Mouse (Mus musculus) midbrain, embryonic 16.5 days (tissue): Measurements from ENCODE around the gene Wapl. TPM values are rescaled to one million over a fixed set of nuclear protein-coding genes. Genes with fewer than 3 reads are reported as not detected.

Experiments used
- ATAC-seq: fragments of 200-750 bp; cut with Nextera tagmentation; 2 replicates; pipeline ENCODE4 v1.8.0; 2017; ENCODE audit warnings: moderate TSS enrichment
- H3K27ac ChIP-seq: fragments of 300-500 bp; sonication (generic); 2 replicates; pipeline ENCODE4 v1.5.1; 2014; ENCODE audit warnings: mild to moderate bottlenecking, low read length, mixed read lengths
- H3K27me3 ChIP-seq: fragments of 300-500 bp; sonication (generic); 2 replicates; pipeline ENCODE4 v1.6.1; 2014; ENCODE audit warnings: low read depth, low read length, mixed read lengths; ENCODE audit not compliant: control insufficient read depth, insufficient read depth
- H3K36me3 ChIP-seq: fragments of 300-500 bp; sonication (generic); 2 replicates; pipeline ENCODE4 v1.6.1; 2014; ENCODE audit warnings: mild to moderate bottlenecking, low read length, moderate library complexity, mixed read lengths; ENCODE audit not compliant: control insufficient read depth, insufficient read depth
- H3K4me1 ChIP-seq: fragments of 300-500 bp; sonication (generic); 2 replicates; pipeline ENCODE4 v1.6.1; 2014; ENCODE audit warnings: mild to moderate bottlenecking, low read length, mixed read lengths; ENCODE audit not compliant: control insufficient read depth, insufficient read depth
- H3K4me2 ChIP-seq: fragments of 300-500 bp; sonication (generic); 2 replicates; pipeline ENCODE4 v1.6.1; 2014; ENCODE audit warnings: mild to moderate bottlenecking, low read length, mixed read lengths
- H3K4me3 ChIP-seq: fragments of 300-500 bp; sonication (generic); 2 replicates; pipeline ENCODE4 v1.5.1; 2014; ENCODE audit warnings: low read depth, mild to moderate bottlenecking, low read length, moderate library complexity, mixed read lengths
- H3K9ac ChIP-seq: fragments of 300-500 bp; sonication (generic); 2 replicates; pipeline ENCODE4 v1.6.1; 2014; ENCODE audit warnings: low read depth, low read length, mixed read lengths
- H3K9me3 ChIP-seq: fragments of 300-500 bp; sonication (generic); replicated peaks from 2 replicates; pipeline ENCODE4 v1.6.1; 2014; ENCODE audit warnings: mild to moderate bottlenecking, low read length, mixed read lengths; ENCODE audit not compliant: control insufficient read depth, poor library complexity, severe bottlenecking
- whole genome bisulfite sequencing: fragments of 180-500 bp; shearing (Covaris S2); extraction: QIAGEN DNeasy Blood & Tissue Kit; methylation state at CpG from one replicate; pipeline ENCODE4 v1.1.7; 2014; 5-methylcytosine and 5-hydroxymethylcytosine counted together
- polyA plus RNA-seq: library from polyadenylated mRNA; unstranded; fragments of >200 nt; fragmentation: Nextera tagmentation; extraction: Ambion mirVana; gene quantifications from 2 replicates; pipeline ENCODE4 v1.2.1, GENCODE M21; 2015

The Wapl gene
- polyA plus RNA-seq, 1 experiment from 2014 or later = 10.8 TPM

- no peak for ATAC-seq
- peaks cover 20% of the 10 kb centered on the region for H3K4me1 ChIP-seq
- H3K4me3 ChIP-seq = no peak overlapping the region
- H3K9ac ChIP-seq = no peak overlapping the region
- no peaks in the 10 kb centered on the region for H3K27me3 ChIP-seq
- no peaks in the 10 kb centered on the region for H3K9me3 ChIP-seq
- H3K27ac ChIP-seq = no peak overlapping the region
- H3K4me2 ChIP-seq = peak overlapping the region; percentile 19; the same call in 1 of the 2 replicates
- H3K36me3 ChIP-seq = no peaks in the 10 kb centered on the region
- WGBS = 77% methylated on average over 5 of the region's 5 CpGs
Observed at GRCm38 (mm10) chr14:34675347-34675865, 1.7 kb downstream of the Wapl start.

DNA sequence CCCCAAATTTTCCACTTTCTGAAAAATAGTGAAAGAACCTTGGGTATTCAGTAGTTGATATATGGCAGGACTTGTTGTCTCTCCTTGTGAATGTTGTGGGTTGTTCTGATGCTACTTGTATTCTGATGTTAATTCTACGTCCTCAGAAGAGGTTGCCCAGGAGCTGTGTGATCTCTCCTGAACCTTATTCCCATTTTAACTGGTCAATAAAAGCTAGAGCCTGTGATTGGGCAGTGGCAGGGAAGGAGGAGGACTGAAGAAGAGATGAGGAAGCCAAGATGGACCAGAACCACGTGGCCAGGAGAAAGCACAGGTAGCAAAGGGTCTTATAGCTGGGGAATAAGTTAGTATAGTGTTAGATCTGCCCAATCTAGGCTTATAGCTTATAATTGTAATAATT lies 7.1 kb downstream of the Wapl start:
- Histone ChIP-seq H3K9me3 (no peaks in the 10 kb centered on the region), H3K4me2 (no peak overlapping the region), H3K4me3 (no peak overlapping the region), H3K4me1 (peaks cover 3% of the 10 kb centered on the region; the same call in 1 of the 2 replicates), H3K27ac (no peak overlapping the region), H3K36me3 (no peaks in the 10 kb centered on the region; the same call in 1 of the 2 replicates), H3K9ac (no peak overlapping the region), H3K27me3 (no peaks in the 10 kb centered on the region)
- 75% methylated on average over 2 of the region's 2 CpGs for WGBS
- no peak for ATAC-seq

DNA sequence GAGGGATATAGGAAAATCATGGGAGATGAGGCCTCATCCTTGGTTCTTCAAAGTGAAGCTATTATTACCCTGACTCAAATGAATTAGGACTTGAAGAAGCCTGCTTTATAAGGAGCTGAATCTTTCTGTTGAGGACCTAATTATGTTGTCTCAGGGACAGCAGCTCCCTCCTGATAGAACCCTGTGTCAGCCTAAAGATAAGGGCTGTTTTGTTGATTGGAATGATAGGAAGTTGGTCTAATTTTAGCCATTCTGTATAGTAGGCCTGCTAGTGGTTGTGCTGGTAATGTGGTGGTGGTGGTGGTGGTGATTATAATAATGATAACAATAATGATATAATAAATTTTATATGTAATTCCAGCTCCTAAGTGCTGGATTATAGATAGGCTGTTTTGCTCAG lies 11.3 kb downstream of the Wapl start:
- Histone ChIP-seq H3K27me3 (no peaks in the 10 kb centered on the region), H3K4me3 (no peak overlapping the region), H3K4me2 (no peak overlapping the region), H3K4me1 (no peaks in the 10 kb centered on the region), H3K27ac (no peak overlapping the region), H3K9me3 (no peaks in the 10 kb centered on the region), H3K36me3 (no peaks in the 10 kb centered on the region; the same call in 1 of the 2 replicates), H3K9ac (no peak overlapping the region)
- ATAC-seq = no peak

DNA sequence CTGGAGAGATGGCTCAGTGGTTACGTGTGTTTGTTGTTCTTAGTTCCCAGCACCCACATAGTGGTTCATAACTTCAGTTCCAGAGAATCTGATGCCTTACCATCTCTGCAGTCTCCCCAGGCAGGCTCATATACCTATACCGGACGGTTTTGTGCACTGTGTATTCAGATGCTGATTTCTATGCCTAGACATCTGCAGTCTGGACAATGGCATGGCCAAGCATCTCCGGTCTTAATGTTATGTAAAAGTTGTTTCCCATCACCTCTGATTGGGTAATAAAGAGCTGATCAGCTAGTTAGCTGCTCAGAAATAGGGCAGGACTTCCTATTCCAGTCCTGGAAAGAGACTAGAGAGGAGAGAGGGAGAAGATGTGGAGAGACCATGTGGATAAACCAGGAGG lies 20.2 kb downstream of the Wapl start:
- Histone ChIP-seq H3K4me2 (no peak overlapping the region), H3K4me3 (no peak overlapping the region), H3K4me1 (no peaks in the 10 kb centered on the region), H3K27ac (no peak overlapping the region), H3K36me3 (peaks cover 5% of the 10 kb centered on the region; the same call in 1 of the 2 replicates), H3K9me3 (no peaks in the 10 kb centered on the region), H3K9ac (no peak overlapping the region), H3K27me3 (no peaks in the 10 kb centered on the region)
- ATAC-seq = no peak
- WGBS = 94% methylated on average over 4 of the region's 4 CpGs

DNA sequence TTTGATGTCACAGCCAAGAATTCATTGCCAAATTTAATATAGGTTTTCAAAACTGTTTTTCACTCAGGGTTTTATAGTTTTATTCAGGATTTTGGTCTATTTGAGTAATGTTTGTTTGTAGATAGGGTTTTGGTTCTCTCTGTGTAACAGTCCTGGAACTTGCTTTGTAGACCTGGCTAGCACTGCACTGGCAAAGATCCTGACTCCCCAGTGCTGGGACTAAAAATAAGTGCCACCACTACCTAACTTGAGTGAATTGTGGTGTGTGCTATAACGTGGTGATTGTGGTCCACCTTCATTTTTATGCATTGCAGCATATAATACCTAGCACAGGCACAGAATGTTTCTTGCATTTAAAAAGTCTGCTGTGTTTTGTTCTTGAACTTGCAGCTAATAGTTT lies 23.6 kb downstream of the Wapl start:
- no peaks in the 10 kb centered on the region for H3K4me1 ChIP-seq
- peaks cover 1% of the 10 kb centered on the region; the same call in 1 of the 2 replicates for H3K36me3 ChIP-seq
- H3K9me3 ChIP-seq = no peaks in the 10 kb centered on the region
- no peak overlapping the region for H3K9ac ChIP-seq
- no peak overlapping the region for H3K4me2 ChIP-seq
- H3K27me3 ChIP-seq = no peaks in the 10 kb centered on the region
- no peak overlapping the region for H3K4me3 ChIP-seq
- no peak for ATAC-seq
- 88% methylated on average over 1 of the region's 1 CpGs for WGBS
- H3K27ac ChIP-seq = no peak overlapping the region

GRCm38 (mm10) chr14:34710209-34710608 lies 36.5 kb downstream of the Wapl start:
- Histone ChIP-seq H3K27me3 (no peaks in the 10 kb centered on the region), H3K27ac (no peak overlapping the region), H3K9me3 (no peaks in the 10 kb centered on the region), H3K4me2 (no peak overlapping the region), H3K9ac (no peak overlapping the region), H3K4me1 (no peaks in the 10 kb centered on the region), H3K4me3 (no peak overlapping the region), H3K36me3 (peaks cover 4% of the 10 kb centered on the region; the same call in 1 of the 2 replicates)
- no peak for ATAC-seq
- WGBS = 91% methylated on average over 2 of the region's 2 CpGs

DNA sequence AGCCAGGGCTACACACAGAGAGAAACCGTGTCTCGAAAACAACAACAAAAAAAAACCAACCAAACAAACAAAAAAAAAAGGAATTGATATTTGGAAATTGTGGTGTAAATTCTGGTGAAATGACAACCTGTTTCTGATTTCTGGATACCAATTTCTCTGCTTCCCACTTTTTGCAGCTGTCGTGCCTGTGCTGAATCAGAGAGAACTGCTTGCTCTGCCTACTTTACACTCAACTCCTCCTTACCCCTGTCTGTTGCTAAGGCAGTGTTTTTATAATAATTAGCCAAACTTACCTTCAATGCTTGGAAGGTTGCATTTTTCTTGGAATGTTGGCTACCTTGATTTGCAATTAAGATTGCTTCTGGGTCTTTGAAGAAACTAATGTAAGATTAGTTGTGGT lies 38.3 kb downstream of the Wapl start:
- no peaks in the 10 kb centered on the region for H3K4me1 ChIP-seq
- H3K9me3 ChIP-seq = no peaks in the 10 kb centered on the region
- H3K36me3 ChIP-seq = peaks cover 4% of the 10 kb centered on the region; the same call in 1 of the 2 replicates
- no peak overlapping the region for H3K27ac ChIP-seq
- no peaks in the 10 kb centered on the region for H3K27me3 ChIP-seq
- 90% methylated on average over 3 of the region's 3 CpGs for WGBS
- H3K4me3 ChIP-seq = no peak overlapping the region
- no peak overlapping the region for H3K9ac ChIP-seq
- no peak for ATAC-seq
- H3K4me2 ChIP-seq = no peak overlapping the region

- Histone ChIP-seq H3K4me3 (no peak overlapping the region), H3K27me3 (no peaks in the 10 kb centered on the region), H3K9ac (no peak overlapping the region), H3K9me3 (no peaks in the 10 kb centered on the region), H3K4me2 (no peak overlapping the region), H3K36me3 (peaks cover 4% of the 10 kb centered on the region; the same call in 1 of the 2 replicates), H3K27ac (no peak overlapping the region), H3K4me1 (no peaks in the 10 kb centered on the region)
- 72% methylated on average over 3 of the region's 3 CpGs for WGBS
- no peak for ATAC-seq
Observed at GRCm38 (mm10) chr14:34712857-34713256, 39.1 kb downstream of the Wapl start.

GRCm38 (mm10) chr14:34718150-34718549 lies 44.4 kb downstream of the Wapl start:
- no peak overlapping the region for H3K4me3 ChIP-seq
- H3K27me3 ChIP-seq = no peaks in the 10 kb centered on the region
- 94% methylated on average over 3 of the region's 3 CpGs for WGBS
- no peak overlapping the region for H3K9ac ChIP-seq
- no peak overlapping the region for H3K4me2 ChIP-seq
- H3K27ac ChIP-seq = no peak overlapping the region
- no peaks in the 10 kb centered on the region for H3K9me3 ChIP-seq
- peaks cover 4% of the 10 kb centered on the region; the same call in 1 of the 2 replicates for H3K36me3 ChIP-seq
- no peak for ATAC-seq
- H3K4me1 ChIP-seq = no peaks in the 10 kb centered on the region
